Mouse (Mus musculus) hindbrain, postnatal 0 days (tissue): ENCODE results near the gene Clmn. TPM values are rescaled to one million over a fixed set of nuclear protein-coding genes. Genes with fewer than 3 reads are reported as not detected.

Experiments
- ATAC-seq: fragments of 200-750 bp; cut with Nextera tagmentation; 2 replicates; pipeline ENCODE4 v1.8.0; 2017; ENCODE audit warnings: mild to moderate bottlenecking, moderate TSS enrichment, moderate library complexity
- DNase-seq: peaks from one replicate; pipeline ENCODE4 v3.0.0-alpha.2; 2015; ENCODE audit warnings: low spot score
- H3K27ac ChIP-seq: fragments of 300-500 bp; sonication (generic); 2 replicates; pipeline ENCODE4 v1.5.1; 2014; ENCODE audit warnings: mild to moderate bottlenecking
- H3K27me3 ChIP-seq: fragments of 300-500 bp; sonication (generic); 2 replicates; pipeline ENCODE4 v1.6.1; 2014; ENCODE audit warnings: low read length, mixed read lengths; ENCODE audit not compliant: insufficient read depth
- H3K36me3 ChIP-seq: fragments of 300-500 bp; sonication (generic); 2 replicates; pipeline ENCODE4 v1.6.1; 2014; ENCODE audit warnings: low read length, mixed read lengths; ENCODE audit not compliant: insufficient read depth
- H3K4me1 ChIP-seq: fragments of 300-500 bp; sonication (generic); 2 replicates; pipeline ENCODE4 v1.6.1; 2014; ENCODE audit warnings: antibody characterized with exemption, low read length, mixed read lengths; ENCODE audit not compliant: insufficient read depth
- H3K4me2 ChIP-seq: fragments of 300-500 bp; sonication (generic); 2 replicates; pipeline ENCODE4 v1.6.1; 2014; ENCODE audit warnings: low read depth, mild to moderate bottlenecking, low read length, moderate library complexity, mixed read lengths
- H3K4me3 ChIP-seq: fragments of 300-500 bp; sonication (generic); 2 replicates; pipeline ENCODE4 v1.5.1; 2014; ENCODE audit warnings: low read length
- H3K9ac ChIP-seq: fragments of 300-500 bp; sonication (generic); replicated peaks from 2 replicates; pipeline ENCODE4 v1.6.1; 2014; ENCODE audit warnings: mild to moderate bottlenecking, low read length, moderate library complexity, mixed read lengths
- H3K9me3 ChIP-seq: fragments of 300-500 bp; sonication (generic); 2 replicates; pipeline ENCODE4 v1.6.1; 2016; ENCODE audit warnings: low read length, mixed read lengths
- CTCF ChIP-seq: IDR thresholded peaks from 2 replicates; pipeline ENCODE4 v1.5.1; 2016; ENCODE audit warnings: antibody characterized with exemption, control low read depth, low read depth
- WGBS: fragments of 180-500 bp; shearing (Covaris S2); extraction: QIAGEN DNeasy Blood & Tissue Kit; methylation state at CpG from one replicate; pipeline ENCODE4 v1.1.7; 2014; 5-methylcytosine and 5-hydroxymethylcytosine counted together
- polyA plus RNA-seq: library from polyadenylated mRNA; unstranded; fragments of >200 nt; fragmentation: Nextera tagmentation; extraction: Ambion mirVana; gene quantifications from 2 replicates; pipeline ENCODE4 v1.2.1, GENCODE M21; 2015
- total RNA-seq: library from RNA; depleted of rRNA; stranded (reverse); fragments of >200 nt; gene quantifications from 2 replicates; pipeline ENCODE4 v1.2.3, GENCODE M21; 2014

Gene Clmn
- total and polyA plus RNA-seq, 2 experiments from 2014 or later: 1.7 to 2.6 TPM

GRCm38 (mm10) chr12:104867851-104868250, 3.0 kb upstream of the Clmn start:
- TF ChIP-seq CTCF: no peak
- ATAC-seq (no peak), DNase-seq (peak; percentile 24)
- Histone ChIP-seq H3K4me2 (no peak overlapping the region), H3K4me3 (no peak overlapping the region), H3K9ac (no peak overlapping the region), H3K9me3 (peaks cover under 1% of the 10 kb centered on the region; the same call in 1 of the 2 replicates), H3K27me3 (no peaks in the 10 kb centered on the region), H3K27ac (no peak overlapping the region), H3K4me1 (no peaks in the 10 kb centered on the region; the same call in 1 of the 2 replicates), H3K36me3 (no peaks in the 10 kb centered on the region)
- 54% methylated on average over 6 of the region's 6 CpGs for WGBS

DNA sequence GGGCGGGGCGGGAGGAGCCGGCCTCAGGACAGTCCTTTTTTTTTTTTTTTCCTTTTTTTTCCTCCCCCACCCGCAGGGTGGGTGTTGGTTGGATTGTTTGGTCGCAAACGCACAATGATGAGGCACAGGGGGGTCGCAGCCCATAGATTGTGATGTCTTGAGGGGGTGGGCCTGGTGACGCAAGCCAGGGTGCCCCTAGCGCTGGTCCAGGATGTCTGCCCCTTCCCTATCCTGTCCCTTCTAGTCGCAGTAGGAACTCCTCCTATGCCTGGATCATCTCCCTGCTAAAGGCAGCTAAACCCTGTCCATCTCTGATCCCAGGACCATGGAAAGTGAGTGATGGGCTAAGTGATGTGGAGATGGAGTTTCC, 275 bp upstream of the Clmn start:
- peak overlapping the region; percentile 68 for H3K4me3 ChIP-seq
- peaks cover 3% of the 10 kb centered on the region; the same call in 1 of the 2 replicates for H3K9me3 ChIP-seq
- H3K9ac ChIP-seq: peak overlapping the region; percentile 77
- 1% methylated on average over 7 of the region's 10 CpGs for WGBS
- ATAC-seq (peak; percentile 59), DNase-seq (no peak)
- no peaks in the 10 kb centered on the region; the same call in 1 of the 2 replicates for H3K4me1 ChIP-seq
- TF ChIP-seq CTCF: peak; percentile 25; the same call in 1 of the 2 replicates
- no peaks in the 10 kb centered on the region for H3K27me3 ChIP-seq
- peak overlapping the region; percentile 95 for H3K4me2 ChIP-seq
- no peaks in the 10 kb centered on the region for H3K36me3 ChIP-seq
- peak overlapping the region; percentile 71 for H3K27ac ChIP-seq

- no peak overlapping the region for H3K4me3 ChIP-seq
- WGBS: 82% methylated on average over 7 of the region's 7 CpGs
- H3K9ac ChIP-seq: no peak overlapping the region
- H3K36me3 ChIP-seq: no peaks in the 10 kb centered on the region
- no peak for ATAC-seq
- H3K4me1 ChIP-seq: peaks cover 4% of the 10 kb centered on the region
- H3K9me3 ChIP-seq: peaks cover 3% of the 10 kb centered on the region; the same call in 1 of the 2 replicates
- H3K27ac ChIP-seq: no peak overlapping the region
- no peak for TF ChIP-seq CTCF
- peak overlapping the region; percentile 95; the same call in 1 of the 2 replicates for H3K4me2 ChIP-seq
- DNase-seq: no peak
- H3K27me3 ChIP-seq: no peaks in the 10 kb centered on the region
These were observed 1.2 kb downstream of the Clmn start for GRCm38 (mm10) chr12:104863653-104864052.

DNA sequence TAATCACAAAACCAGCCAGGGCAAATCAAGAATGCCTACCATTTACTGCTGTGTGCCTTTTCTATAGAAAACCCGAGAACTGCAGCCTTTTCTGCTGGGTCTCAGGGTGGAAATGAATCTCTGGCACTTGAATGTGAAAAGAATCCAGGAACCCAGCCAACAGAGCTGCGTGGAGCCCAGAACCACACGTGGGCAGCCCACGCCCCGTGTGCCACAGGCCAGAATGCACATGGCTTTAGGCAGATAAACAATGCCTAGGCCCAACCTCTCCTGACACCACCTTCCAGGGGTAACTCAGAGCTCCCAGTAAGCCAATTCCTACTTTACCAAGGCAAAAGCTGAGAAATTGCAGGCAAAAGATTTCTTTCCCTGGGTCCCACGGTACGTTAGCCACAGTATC, 5.7 kb downstream of the Clmn start:
- H3K4me3 ChIP-seq: no peak overlapping the region
- no peak overlapping the region for H3K9ac ChIP-seq
- TF ChIP-seq CTCF: no peak
- no peak overlapping the region for H3K4me2 ChIP-seq
- H3K27me3 ChIP-seq: no peaks in the 10 kb centered on the region
- H3K27ac ChIP-seq: peak overlapping the region; percentile 62
- H3K9me3 ChIP-seq: peaks cover 3% of the 10 kb centered on the region; the same call in 1 of the 2 replicates
- ATAC-seq (peak; percentile 50; the same call in 1 of the 2 replicates), DNase-seq (peak; percentile 63)
- WGBS: 47% methylated on average over 7 of the region's 7 CpGs
- H3K36me3 ChIP-seq: no peaks in the 10 kb centered on the region
- H3K4me1 ChIP-seq: peaks cover 7% of the 10 kb centered on the region

DNA sequence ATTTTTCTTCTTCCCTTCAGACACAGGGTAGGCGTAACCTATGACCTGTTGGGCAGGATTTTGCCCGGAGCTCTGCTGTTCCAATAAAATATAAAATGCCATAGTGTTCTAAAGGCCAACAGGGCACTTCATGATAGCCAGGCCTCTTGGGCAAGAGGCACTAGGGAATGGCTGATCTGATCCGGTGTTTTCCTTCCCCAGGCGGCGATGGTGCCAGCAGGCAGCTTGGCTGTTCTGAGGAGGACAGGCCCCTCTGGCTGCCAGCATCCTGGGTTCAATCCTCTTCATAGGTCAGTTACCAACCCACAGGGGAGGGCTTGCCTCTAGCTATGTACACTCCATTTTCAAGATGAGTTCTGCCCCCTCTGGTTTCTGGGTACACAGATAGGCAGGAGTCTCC, 6.1 kb downstream of the Clmn start:
- no peak for TF ChIP-seq CTCF
- Histone ChIP-seq H3K9ac (no peak overlapping the region), H3K4me2 (no peak overlapping the region), H3K4me3 (no peak overlapping the region), H3K36me3 (no peaks in the 10 kb centered on the region), H3K27ac (peak overlapping the region; percentile 62), H3K9me3 (peaks cover 3% of the 10 kb centered on the region; the same call in 1 of the 2 replicates), H3K27me3 (no peaks in the 10 kb centered on the region), H3K4me1 (peaks cover 7% of the 10 kb centered on the region)
- 47% methylated on average over 5 of the region's 5 CpGs for WGBS
- DNase-seq (no peak), ATAC-seq (no peak; the same call in 1 of the 2 replicates)

DNA sequence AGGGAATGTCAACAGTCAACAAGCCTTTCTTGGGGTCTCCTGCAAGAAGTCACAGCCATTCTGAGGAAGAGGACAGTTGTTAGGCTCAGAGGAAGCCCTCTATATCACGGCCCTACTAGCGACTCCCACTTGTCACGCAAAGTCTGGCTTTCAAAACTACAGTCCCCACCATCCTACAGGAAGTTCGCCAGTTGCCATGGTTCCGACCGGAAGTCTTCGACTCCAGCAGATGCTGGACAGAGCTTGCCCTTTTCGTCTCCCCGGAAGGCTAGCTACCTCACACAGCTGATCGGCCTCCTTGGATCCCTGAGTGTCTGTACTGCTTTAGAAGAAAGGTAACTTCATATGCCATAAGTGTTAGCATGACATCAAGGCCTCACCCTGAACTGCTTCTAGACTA, 7.3 kb downstream of the Clmn start:
- Histone ChIP-seq H3K27ac (no peak overlapping the region), H3K9ac (no peak overlapping the region), H3K36me3 (no peaks in the 10 kb centered on the region), H3K27me3 (no peaks in the 10 kb centered on the region), H3K4me1 (peaks cover 7% of the 10 kb centered on the region), H3K9me3 (no peaks in the 10 kb centered on the region; the same call in 1 of the 2 replicates), H3K4me3 (no peak overlapping the region), H3K4me2 (no peak overlapping the region)
- no peak for TF ChIP-seq CTCF
- 86% methylated on average over 10 of the region's 10 CpGs for WGBS
- no peak for ATAC-seq
- no peak for DNase-seq

- Histone ChIP-seq H3K27ac (no peak overlapping the region), H3K4me3 (no peak overlapping the region), H3K4me2 (no peak overlapping the region), H3K4me1 (peaks cover 15% of the 10 kb centered on the region), H3K9ac (no peak overlapping the region), H3K9me3 (no peaks in the 10 kb centered on the region), H3K27me3 (no peaks in the 10 kb centered on the region), H3K36me3 (no peaks in the 10 kb centered on the region)
- no peak for TF ChIP-seq CTCF
- WGBS: 83% methylated on average over 3 of the region's 3 CpGs
- DNase-seq (no peak), ATAC-seq (no peak)
These were observed 8.3 kb downstream of the Clmn start for GRCm38 (mm10) chr12:104856540-104856939.
